Comparison of ENCODE assay signal across 8 mouse cellular contexts in the genomic region with DNA sequence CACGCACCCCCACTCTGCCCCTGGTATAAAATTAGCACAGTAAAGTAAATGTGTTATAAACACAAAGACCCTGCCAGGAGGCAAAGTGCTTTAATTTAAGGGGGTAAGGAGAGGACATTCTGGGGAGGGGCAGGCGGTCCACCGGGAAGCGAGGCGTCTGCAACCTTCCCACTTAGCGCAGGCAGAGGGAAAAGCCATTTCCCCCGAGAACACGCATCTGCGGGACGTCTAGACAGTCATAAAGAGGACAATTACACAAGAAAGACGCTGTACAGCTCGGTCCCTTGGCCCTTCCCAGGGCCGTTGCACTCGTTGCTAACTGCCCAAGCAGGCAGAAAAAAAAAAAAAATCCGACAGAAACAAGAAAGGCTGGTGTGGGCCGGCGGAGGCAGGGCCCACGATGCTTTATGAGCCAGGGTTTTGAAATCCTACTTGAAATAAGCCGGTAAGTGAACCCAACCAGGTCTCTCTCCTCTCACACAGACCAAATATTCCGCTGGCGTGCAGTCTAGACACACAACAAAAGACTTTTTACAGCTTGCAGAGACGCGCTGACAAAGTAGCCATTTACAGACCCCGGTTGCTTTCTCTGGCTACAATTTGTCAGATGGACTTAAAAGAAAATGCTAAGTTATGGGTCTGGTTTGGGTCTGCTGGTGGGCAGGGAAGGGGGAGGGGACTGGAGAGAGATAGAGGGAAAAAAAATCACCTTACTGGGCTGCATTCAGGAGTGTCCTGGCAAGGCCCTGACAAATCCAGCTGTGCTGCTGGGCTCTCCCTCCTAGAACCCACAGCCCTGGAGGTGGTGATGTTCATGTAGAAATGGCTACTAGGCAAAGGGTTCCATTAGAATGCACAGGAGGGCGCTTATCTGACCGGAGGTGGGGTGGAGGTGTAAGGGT. TPM values are rescaled to one million over a fixed set of nuclear protein-coding genes. Genes with fewer than 3 reads are reported as not detected.
DNase-seq lines count a peak whose midpoint lies in the region; ATAC-seq lines count a peak whose summit lies in the region.

No protein-coding gene starts in this region.

- no peaks in the 10 kb centered on the region for H3K27me3 ChIP-seq in hindbrain, embryonic 12.5 days
- H3K27me3 ChIP-seq in stomach, embryonic 16.5 days (ENCODE audit: control insufficient read depth, insufficient read depth, low read length), result no peaks in the 10 kb centered on the region

- H3K27ac ChIP-seq in hindbrain, embryonic 12.5 days, result peak overlapping the region; percentile 87
- H3K27ac ChIP-seq in stomach, embryonic 16.5 days (ENCODE audit: low read length), result peak overlapping the region; percentile 90

- H3K4me2 ChIP-seq in hindbrain, embryonic 12.5 days (replicated peaks), result peak overlapping the region; percentile 34
- H3K4me2 ChIP-seq in stomach, embryonic 16.5 days (ENCODE audit: low read depth, low read length), result peak overlapping the region; percentile 12

- no peaks in the 10 kb centered on the region for H3K9me3 ChIP-seq in hindbrain, embryonic 12.5 days (replicated peaks)
- no peaks in the 10 kb centered on the region for H3K9me3 ChIP-seq in stomach, embryonic 16.5 days (replicated peaks; ENCODE audit: control insufficient read depth, low read length)

- H3K9ac ChIP-seq in hindbrain, embryonic 12.5 days, result peak overlapping the region; percentile 29; the same call in 1 of the 2 replicates
- H3K9ac ChIP-seq in stomach, embryonic 16.5 days (ENCODE audit: low read length), result peak overlapping the region; percentile 7

- peaks cover 100% of the 10 kb centered on the region for H3K4me1 ChIP-seq in hindbrain, embryonic 12.5 days
- H3K4me1 ChIP-seq in stomach, embryonic 16.5 days (ENCODE audit: control insufficient read depth, insufficient read depth, low read length), result peaks cover 95% of the 10 kb centered on the region

- WGBS in hindbrain, embryonic 12.5 days, result 13% methylated on average over 26 of the region's 26 CpGs
- 19% methylated on average over 26 of the region's 26 CpGs for WGBS in stomach, embryonic 16.5 days

- H3K36me3 ChIP-seq in hindbrain, embryonic 12.5 days, result no peaks in the 10 kb centered on the region
- H3K36me3 ChIP-seq in stomach, embryonic 16.5 days (ENCODE audit: control insufficient read depth, insufficient read depth, low read length), result no peaks in the 10 kb centered on the region

- H3K4me3 ChIP-seq in hindbrain, embryonic 12.5 days, result no peak overlapping the region
- H3K4me3 ChIP-seq in stomach, embryonic 16.5 days (replicated peaks; ENCODE audit: low read length), result no peak overlapping the region

- ATAC-seq in hindbrain, embryonic 12.5 days (ENCODE audit: low FRiP score), result peak; percentile 59
- ATAC-seq in stomach, embryonic 16.5 days (ENCODE audit: insufficient read depth, low FRiP score), result no peak

- peak; percentile 58 for DNase-seq in retina, embryonic 14.5 days (ENCODE audit: low spot score)
- DNase-seq in retina, postnatal 1 day, result no peak
- DNase-seq in kidney, postnatal 36 days, result peak; percentile 74 to 84
- DNase-seq in layer of hippocampus, adult 9-10 months (ENCODE audit: low spot score), result no peak
- DNase-seq in cerebellum, adult 18-20 months, result no peak
- DNase-seq in heart, adult 11 months, result no peak

RNA-seq across cellular contexts. Expression of gene Pmepa1, which starts 22.3 kb away (rescaled TPM):
- 5.6 and 6.3 TPM in 2 replicates for polyA plus RNA-seq in hindbrain, embryonic 12.5 days (2016; fragmentation: Nextera tagmentation; extraction: Ambion mirVana)
- 7.2 and 7.4 TPM in 2 replicates for polyA plus RNA-seq in stomach, embryonic 16.5 days (2015; fragmentation: Nextera tagmentation; extraction: Ambion mirVana)

RNA-seq across cellular contexts. Expression of gene Zbp1, which starts 35.3 kb away (rescaled TPM):
- 0.28 TPM in 1 of 2 replicates, not detected in the other for polyA plus RNA-seq in hindbrain, embryonic 12.5 days (2016; fragmentation: Nextera tagmentation; extraction: Ambion mirVana)
- polyA plus RNA-seq in stomach, embryonic 16.5 days (2015; fragmentation: Nextera tagmentation; extraction: Ambion mirVana), result 0.70 and 1.0 TPM in 2 replicates

Comparison
In these comparisons a context has a peak if more than half of its experiments do, and no peak if none do; other contexts are left out.
1. DNase-seq: peak in retina, embryonic 14.5 days (single experiment) and kidney, postnatal 36 days (2 of 2); none in retina, postnatal 1 day (single experiment), layer of hippocampus, adult 9-10 months (single experiment), cerebellum, adult 18-20 months (0 of 2) and heart, adult 11 months (single experiment).